Mouse (Mus musculus) brain, embryonic 18.5 days (tissue): Measurements from ENCODE around the gene Ftsj3.
"Not testable (repeated sequence)": the region's sequence is repeated elsewhere in the genome, so short reads cannot be mapped to it uniquely, and the experiment has no call there.

ENCODE experiments used
- DNase-seq: peaks from one replicate; pipeline ENCODE4 v3.0.0-alpha.2; 2012; ENCODE audit warnings: low read depth, low spot score

Gene Ftsj3

GRCm38 (mm10) chr11:106201337-106202122 is 54.3 kb downstream of the Ftsj3 start:
- no peak for DNase-seq

DNA sequence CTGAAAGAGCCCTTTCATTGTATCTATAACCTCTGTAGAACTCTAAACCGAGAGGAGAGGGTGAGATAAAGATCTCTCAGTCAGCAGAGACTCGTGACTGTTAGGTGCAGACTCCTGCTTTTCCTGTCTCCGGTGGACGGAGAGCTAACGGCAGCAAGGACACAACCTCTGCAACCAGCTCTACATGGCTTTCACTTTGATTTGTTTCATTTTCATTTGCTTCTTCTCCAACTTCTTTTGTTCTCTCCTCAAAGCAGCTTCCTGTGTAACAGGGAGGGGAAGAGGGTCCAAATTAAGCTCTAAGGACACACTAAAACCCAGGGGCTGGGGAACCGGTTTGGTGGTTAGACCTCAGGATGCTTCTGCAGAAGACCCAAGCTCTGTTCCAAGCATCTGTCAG is 55.1 kb downstream of the Ftsj3 start:
- DNase-seq = no peak

DNA sequence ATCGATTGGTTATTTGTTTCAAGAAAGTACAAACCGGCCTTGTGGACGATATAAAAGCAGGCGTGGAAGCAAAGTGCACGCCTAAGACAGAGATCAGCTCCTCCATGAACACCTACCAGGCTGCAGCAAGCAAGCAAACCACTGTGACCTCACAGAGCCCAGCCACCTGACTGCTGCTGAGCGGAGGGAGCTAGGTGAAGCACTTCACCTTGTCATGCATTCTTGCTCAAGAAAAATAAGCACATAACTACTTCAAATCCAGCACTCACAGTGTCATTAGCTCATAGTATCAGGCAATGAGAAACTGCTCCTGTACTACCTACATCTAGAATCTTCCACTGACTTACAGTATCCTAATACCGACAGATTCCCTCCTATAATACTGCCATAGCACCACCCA is 55.9 kb downstream of the Ftsj3 start:
- DNase-seq = not testable (repeated sequence)
